Mouse (Mus musculus): ENCODE measurements around the gene Zfp408. TPM values are rescaled to one million over a fixed set of nuclear protein-coding genes. Genes with fewer than 3 reads are reported as not detected.

Gene Zfp408
- total and polyA plus RNA-seq, 2 experiments from 2014 or later = 8.7 to 30.7 TPM

GRCm38 (mm10) chr2:91642825-91643415 lies 6.7 kb downstream of the Zfp408 start:
- H3K27me3 ChIP-seq (ENCODE audit: insufficient read depth, low read length) = no peaks in the 10 kb centered on the region
- no peak overlapping the region for H3K9ac ChIP-seq
- no peak overlapping the region for H3K27ac ChIP-seq (ENCODE audit: low read depth, low read length)
- DNase-seq (no peak), ATAC-seq (no peak)
- H3K9me3 ChIP-seq (ENCODE audit: low read length) = no peaks in the 10 kb centered on the region
- H3K4me1 ChIP-seq (ENCODE audit: insufficient read depth) = no peaks in the 10 kb centered on the region
- TF ChIP-seq CTCF (IDR thresholded peaks at IDR 0.05; ENCODE audit: low read depth) = no peak
- H3K36me3 ChIP-seq (ENCODE audit: insufficient read depth) = peaks cover 49% of the 10 kb centered on the region
- no peak overlapping the region for H3K4me3 ChIP-seq (ENCODE audit: low read depth, low read length)
- no peak overlapping the region for H3K4me2 ChIP-seq (ENCODE audit: low read depth)
- 96% methylated on average over 2 of the region's 2 CpGs for WGBS

GRCm38 (mm10) chr2:91638931-91639330 lies 10.7 kb downstream of the Zfp408 start:
- H3K36me3 ChIP-seq (ENCODE audit: insufficient read depth) = peaks cover 9% of the 10 kb centered on the region
- no peaks in the 10 kb centered on the region for H3K27me3 ChIP-seq (ENCODE audit: insufficient read depth, low read length)
- no peak overlapping the region for H3K4me3 ChIP-seq (ENCODE audit: low read depth, low read length)
- no peak overlapping the region for H3K4me2 ChIP-seq (ENCODE audit: low read depth)
- H3K9me3 ChIP-seq (ENCODE audit: low read length) = no peaks in the 10 kb centered on the region
- H3K4me1 ChIP-seq (ENCODE audit: insufficient read depth) = no peaks in the 10 kb centered on the region
- ATAC-seq (no peak), DNase-seq (no peak)
- WGBS = 84% methylated on average over 6 of the region's 6 CpGs
- H3K27ac ChIP-seq (ENCODE audit: low read depth, low read length) = no peak overlapping the region
- H3K9ac ChIP-seq = no peak overlapping the region
- TF ChIP-seq CTCF (IDR thresholded peaks at IDR 0.05; ENCODE audit: low read depth) = no peak

GRCm38 (mm10) chr2:91636727-91637338 lies 12.8 kb downstream of the Zfp408 start:
- Histone ChIP-seq H3K9ac (no peak overlapping the region), H3K27ac (ENCODE audit: low read depth, low read length) (no peak overlapping the region), H3K4me1 (ENCODE audit: insufficient read depth) (no peaks in the 10 kb centered on the region), H3K4me2 (ENCODE audit: low read depth) (no peak overlapping the region), H3K27me3 (ENCODE audit: insufficient read depth, low read length) (no peaks in the 10 kb centered on the region), H3K9me3 (ENCODE audit: low read length) (no peaks in the 10 kb centered on the region), H3K4me3 (ENCODE audit: low read depth, low read length) (no peak overlapping the region), H3K36me3 (ENCODE audit: insufficient read depth) (no peaks in the 10 kb centered on the region)
- DNase-seq (no peak), ATAC-seq (no peak)
- no peak for TF ChIP-seq CTCF (IDR thresholded peaks at IDR 0.05; ENCODE audit: low read depth)
- WGBS = 82% methylated on average over 5 of the region's 5 CpGs

- no peak within 1 kb of the TSS for H3K4me2 ChIP-seq (ENCODE audit: low read depth)
- no peaks in the 10 kb centered on the region for H3K9me3 ChIP-seq (ENCODE audit: low read length)
- no peak for ATAC-seq
- no peak for DNase-seq
- H3K36me3 ChIP-seq (ENCODE audit: insufficient read depth) = no peaks in the 10 kb centered on the region
- WGBS = 90% methylated on average over 8 of the region's 8 CpGs
- H3K27ac ChIP-seq (ENCODE audit: low read depth, low read length) = no peak within 1 kb of the TSS
- TF ChIP-seq CTCF (IDR thresholded peaks at IDR 0.05; ENCODE audit: low read depth) = no peak
- no peak within 1 kb of the TSS for H3K4me3 ChIP-seq (ENCODE audit: low read depth, low read length)
- H3K27me3 ChIP-seq (ENCODE audit: insufficient read depth, low read length) = no peaks in the 10 kb centered on the region
- no peak within 1 kb of the TSS for H3K9ac ChIP-seq
- H3K4me1 ChIP-seq (ENCODE audit: insufficient read depth) = no peaks in the 10 kb centered on the region
These were observed 13.4 kb downstream of the Zfp408 start, which contains the start of gene F2 for GRCm38 (mm10) chr2:91636229-91636628. Gene F2, minus strand, starts transcription at chr2:91636414.

GRCm38 (mm10) chr2:91635486-91635885 lies 14.1 kb downstream of the Zfp408 start:
- TF ChIP-seq CTCF (IDR thresholded peaks at IDR 0.05; ENCODE audit: low read depth) = no peak
- no peaks in the 10 kb centered on the region for H3K36me3 ChIP-seq (ENCODE audit: insufficient read depth)
- no peaks in the 10 kb centered on the region for H3K9me3 ChIP-seq (ENCODE audit: low read length)
- H3K9ac ChIP-seq = no peak overlapping the region
- 89% methylated on average over 11 of the region's 11 CpGs for WGBS
- no peak for DNase-seq
- no peaks in the 10 kb centered on the region for H3K27me3 ChIP-seq (ENCODE audit: insufficient read depth, low read length)
- no peak overlapping the region for H3K27ac ChIP-seq (ENCODE audit: low read depth, low read length)
- no peak for ATAC-seq
- no peak overlapping the region for H3K4me3 ChIP-seq (ENCODE audit: low read depth, low read length)
- H3K4me2 ChIP-seq (ENCODE audit: low read depth) = no peak overlapping the region
- H3K4me1 ChIP-seq (ENCODE audit: insufficient read depth) = no peaks in the 10 kb centered on the region

GRCm38 (mm10) chr2:91634841-91635240 lies 14.8 kb downstream of the Zfp408 start:
- no peak overlapping the region for H3K9ac ChIP-seq
- ATAC-seq (no peak), DNase-seq (no peak)
- 78% methylated on average over 9 of the region's 9 CpGs for WGBS
- no peak overlapping the region for H3K4me3 ChIP-seq (ENCODE audit: low read depth, low read length)
- TF ChIP-seq CTCF (IDR thresholded peaks at IDR 0.05; ENCODE audit: low read depth) = no peak
- H3K9me3 ChIP-seq (ENCODE audit: low read length) = no peaks in the 10 kb centered on the region
- no peaks in the 10 kb centered on the region for H3K27me3 ChIP-seq (ENCODE audit: insufficient read depth, low read length)
- no peaks in the 10 kb centered on the region for H3K36me3 ChIP-seq (ENCODE audit: insufficient read depth)
- no peak overlapping the region for H3K27ac ChIP-seq (ENCODE audit: low read depth, low read length)
- no peak overlapping the region for H3K4me2 ChIP-seq (ENCODE audit: low read depth)
- H3K4me1 ChIP-seq (ENCODE audit: insufficient read depth) = no peaks in the 10 kb centered on the region

- Histone ChIP-seq H3K36me3 (ENCODE audit: insufficient read depth) (no peaks in the 10 kb centered on the region), H3K4me2 (ENCODE audit: low read depth) (no peak overlapping the region), H3K9me3 (ENCODE audit: low read length) (no peaks in the 10 kb centered on the region), H3K27ac (ENCODE audit: low read depth, low read length) (no peak overlapping the region), H3K9ac (no peak overlapping the region), H3K27me3 (ENCODE audit: insufficient read depth, low read length) (no peaks in the 10 kb centered on the region), H3K4me1 (ENCODE audit: insufficient read depth) (no peaks in the 10 kb centered on the region), H3K4me3 (ENCODE audit: low read depth, low read length) (no peak overlapping the region)
- DNase-seq (no peak), ATAC-seq (no peak)
- TF ChIP-seq CTCF (IDR thresholded peaks at IDR 0.05; ENCODE audit: low read depth) = no peak
- WGBS = 83% methylated on average over 12 of the region's 12 CpGs
These were observed 16.1 kb downstream of the Zfp408 start for GRCm38 (mm10) chr2:91633334-91633977.
